Mouse (Mus musculus): Measurements from ENCODE around the gene Enc1. TPM values are rescaled to one million over a fixed set of nuclear protein-coding genes. Genes with fewer than 3 reads are reported as not detected.

The Enc1 gene
- total RNA-seq, 2 experiments from 2014 or later, result 2.4 to 2.6 TPM

DNA sequence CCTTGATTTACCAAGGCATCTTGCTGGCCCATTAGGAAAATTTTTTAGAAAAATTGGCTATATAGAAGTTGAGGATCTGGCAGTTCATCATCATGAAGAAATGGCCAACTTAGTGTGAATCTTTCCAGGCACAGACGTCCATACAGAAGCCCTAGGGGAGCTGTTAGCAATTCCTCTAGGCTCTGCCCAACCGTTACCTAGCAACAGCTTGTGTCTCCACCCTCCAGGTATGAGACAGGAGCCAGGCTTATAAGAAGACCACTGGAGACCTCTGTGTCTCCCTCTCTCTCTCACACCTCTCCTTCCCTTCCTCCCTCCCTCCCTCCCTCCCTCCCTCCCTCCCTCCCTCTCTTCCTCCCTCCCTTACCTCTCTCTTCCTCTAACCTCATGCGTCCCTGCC lies 49.8 kb downstream of the Enc1 start:
- no peak for DNase-seq (ENCODE audit: low spot score)

DNA sequence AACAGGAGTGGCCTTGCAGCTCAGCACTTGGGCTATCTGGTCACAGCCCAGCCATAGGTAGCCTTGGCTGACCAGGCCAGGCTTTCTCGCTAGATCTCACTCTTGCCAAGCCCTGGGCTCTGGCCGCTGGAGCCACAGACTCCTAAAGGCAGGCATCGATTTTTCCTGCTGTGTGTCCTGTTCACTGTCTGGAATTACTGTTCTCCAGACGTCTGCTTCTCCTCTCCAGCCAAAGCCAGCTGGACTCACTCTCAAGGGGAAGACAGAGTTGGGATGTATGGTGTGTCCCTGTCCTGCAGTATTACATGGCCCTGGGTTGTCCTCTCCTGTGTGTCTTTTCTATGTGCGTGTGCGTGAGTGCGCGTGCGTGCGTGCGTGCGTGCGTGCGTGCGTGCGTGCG lies 50.4 kb downstream of the Enc1 start:
- DNase-seq (ENCODE audit: low spot score), result no peak

- no peak for DNase-seq (ENCODE audit: low spot score)
These were observed 51.1 kb downstream of the Enc1 start for GRCm38 (mm10) chr13:97292026-97292425.

GRCm38 (mm10) chr13:97292451-97293245 lies 51.7 kb downstream of the Enc1 start:
- no peak for DNase-seq (ENCODE audit: low spot score)

GRCm38 (mm10) chr13:97295101-97295852 lies 54.4 kb downstream of the Enc1 start:
- DNase-seq (ENCODE audit: low spot score), result peak; percentile 43

- no peak for DNase-seq (ENCODE audit: low spot score)
These were observed 54.9 kb downstream of the Enc1 start for GRCm38 (mm10) chr13:97295853-97296219.

GRCm38 (mm10) chr13:97296281-97296680 lies 55.4 kb downstream of the Enc1 start:
- DNase-seq (ENCODE audit: low spot score), result no peak

- no peak for DNase-seq (ENCODE audit: low spot score)
These were observed 55.9 kb downstream of the Enc1 start for GRCm38 (mm10) chr13:97296757-97297156.

DNA sequence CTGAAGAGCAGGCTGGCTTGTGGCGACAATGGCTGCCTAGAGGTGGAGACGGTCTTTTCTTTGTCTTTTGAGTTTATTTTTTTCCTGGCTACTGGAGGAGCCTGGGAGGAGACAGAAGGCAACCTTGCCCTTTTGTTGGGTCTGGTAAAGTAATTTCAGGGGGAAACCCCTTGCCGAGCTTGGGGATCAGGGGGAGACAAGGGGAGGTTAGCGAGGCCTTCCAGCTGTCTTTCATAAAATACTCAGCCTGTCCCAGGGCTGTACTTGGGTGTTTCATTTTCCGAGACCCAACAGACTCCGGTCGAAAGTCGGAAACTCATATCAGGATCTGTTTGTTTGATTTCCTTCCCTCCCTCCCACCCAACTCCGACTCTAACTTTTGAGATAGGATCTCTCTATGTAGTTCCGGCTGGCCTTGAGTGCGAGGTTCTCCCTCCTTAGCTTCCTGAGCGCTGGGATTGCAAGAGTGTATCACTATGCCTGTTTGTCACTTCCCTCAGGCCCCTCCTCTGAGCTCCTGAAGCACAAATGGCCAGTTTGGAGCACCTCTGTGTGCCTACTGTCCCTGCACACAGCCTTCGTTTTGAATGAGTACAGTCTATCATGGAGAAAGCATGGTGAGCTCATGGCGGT lies 56.6 kb downstream of the Enc1 start:
- DNase-seq (ENCODE audit: low spot score), result no peak

- no peak for DNase-seq (ENCODE audit: low spot score)
These were observed 58.0 kb downstream of the Enc1 start for GRCm38 (mm10) chr13:97298896-97299295.

- no peak for DNase-seq (ENCODE audit: low spot score)
These were observed 59.3 kb downstream of the Enc1 start for GRCm38 (mm10) chr13:97299877-97300873.

Other genes starting within 250 kb of the Enc1 start
- not detected for gene 1700029F12Rik, start 206.7 kb upstream of the Enc1 start, total RNA-seq (2021)
- under 1 TPM in 1 of 2 experiments, not detected in 1; 0.05 TPM for gene Fam169a, start 173.8 kb upstream of the Enc1 start, total RNA-seq (2021)
- gene Gm6169, start 141.9 kb upstream of the Enc1 start, total RNA-seq (2021), result 1 to 10 TPM in 1 of 2 experiments, not detected in 1; 5.9 TPM
- gene Gfm2, start 103.2 kb upstream of the Enc1 start, total RNA-seq (2021), result 10 to 100 TPM; 48.7 to 49.3 TPM
- 10 to 100 TPM; 47.9 to 49.4 TPM for gene Nsa2, start 103.2 kb upstream of the Enc1 start, total RNA-seq (2021)
- 1 to 10 TPM; 8.6 to 9.5 TPM for gene Hexb, start 42.7 kb upstream of the Enc1 start, total RNA-seq (2021)